Mouse (Mus musculus) heart, adult 8-10 months (tissue): ENCODE data around the gene Prune1. TPM values are rescaled to one million over a fixed set of nuclear protein-coding genes. Genes with fewer than 3 reads are reported as not detected.

Source experiments
- DNase-seq: peaks from one replicate; pipeline ENCODE4 v3.0.0; 2022; ENCODE audit warnings: low spot score
- total RNA-seq, 4 experiments: library from RNA; stranded (reverse); gene quantifications; 2 replicates each; pipeline ENCODE4 v1.2.4; 2022

Gene Prune1
- total RNA-seq, 4 experiments from 2014 or later, result 26.3 to 27.9 (median 27.2) TPM

- DNase-seq, result no peak
Measured at GRCm38 (mm10) chr3:95237541-95238099, 44.3 kb downstream of the Prune1 start.

GRCm38 (mm10) chr3:95235386-95236301, 46.2 kb downstream of the Prune1 start:
- DNase-seq, result no peak

- DNase-seq, result no peak
Measured at GRCm38 (mm10) chr3:95233303-95233980, 48.4 kb downstream of the Prune1 start.

GRCm38 (mm10) chr3:95232771-95233170, 49.1 kb downstream of the Prune1 start:
- DNase-seq, result no peak

- DNase-seq, result no peak
Measured at GRCm38 (mm10) chr3:95231298-95232221, 50.3 kb downstream of the Prune1 start, which contains the start of gene Mllt11. Mllt11 (minus strand) TSS chr3:95232171.

GRCm38 (mm10) chr3:95230495-95231297, 51.2 kb downstream of the Prune1 start:
- no peak for DNase-seq

- peak; percentile 68 for DNase-seq
Measured at GRCm38 (mm10) chr3:95229781-95230494, 51.9 kb downstream of the Prune1 start.

- DNase-seq, result no peak
Measured at GRCm38 (mm10) chr3:95228894-95229780, 52.7 kb downstream of the Prune1 start.

- DNase-seq, result peak; percentile 86
Measured at GRCm38 (mm10) chr3:95228148-95228893, 53.6 kb downstream of the Prune1 start, which contains the start of gene Cdc42se1. Cdc42se1 (plus strand) TSS chr3:95228732.

- DNase-seq, result no peak
Measured at GRCm38 (mm10) chr3:95227214-95227613, 54.7 kb downstream of the Prune1 start.

GRCm38 (mm10) chr3:95224295-95224694, 57.6 kb downstream of the Prune1 start:
- no peak for DNase-seq

GRCm38 (mm10) chr3:95223041-95223440, 58.8 kb downstream of the Prune1 start:
- no peak for DNase-seq

- no peak for DNase-seq
Measured at GRCm38 (mm10) chr3:95218466-95219137, 63.3 kb downstream of the Prune1 start.

- peak; percentile 95 for DNase-seq
Measured at GRCm38 (mm10) chr3:95217255-95218134, 64.4 kb downstream of the Prune1 start, which contains the start of gene Gabpb2. Gabpb2 (minus strand) TSS chr3:95217916.

- DNase-seq, result no peak
Measured at GRCm38 (mm10) chr3:95216655-95217254, 65.1 kb downstream of the Prune1 start.

GRCm38 (mm10) chr3:95213609-95213975, 68.3 kb downstream of the Prune1 start:
- DNase-seq, result no peak
